Mouse (Mus musculus) heart, postnatal 10 days (tissue): ENCODE data around the gene Fcer1g. TPM values are rescaled to one million over a fixed set of nuclear protein-coding genes. Genes with fewer than 3 reads are reported as not detected.

Experiments used
- DNase-seq, 2 experiments: peaks; one replicate each; pipeline ENCODE4 v3.0.0; 2021
- intact Hi-C: fragments of 180-260 bp; cut with DNase I; formaldehyde crosslinking; loops from one replicate; pipeline ENCODE4 v1.15.1; 2025
- total RNA-seq, 2 experiments: library from RNA; stranded (reverse); gene quantifications; 2 replicates each; pipeline ENCODE4 v1.2.3; 2021

Fcer1g gene
- total RNA-seq: 1 to 10 TPM; 9.0 to 9.6 TPM

DNA sequence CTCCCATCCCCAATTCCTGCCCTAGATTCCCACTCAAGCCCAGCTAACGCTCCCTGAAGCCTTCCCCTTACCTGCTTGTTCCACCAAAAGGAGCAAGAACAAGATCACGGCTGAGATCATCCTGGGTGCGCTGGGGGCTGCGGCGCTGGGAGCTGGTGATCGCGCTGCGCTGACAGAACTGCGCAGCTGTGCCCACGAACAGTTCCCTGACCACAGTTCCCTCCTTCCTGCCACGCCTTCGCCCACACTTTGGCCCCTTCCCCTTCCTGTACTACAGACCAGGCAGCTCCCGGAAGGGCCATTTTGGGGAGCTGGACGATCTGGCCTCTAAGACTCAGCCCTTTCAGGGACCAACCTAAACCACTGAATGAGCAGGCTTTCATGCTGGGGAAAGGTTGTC is at the start of gene Fcer1g:
TSS of gene Fcer1g (minus strand) at position 240 of the 400 bp plus-strand sequence.
- intact Hi-C loops: no loop called here
- DNase-seq: no peak

DNA sequence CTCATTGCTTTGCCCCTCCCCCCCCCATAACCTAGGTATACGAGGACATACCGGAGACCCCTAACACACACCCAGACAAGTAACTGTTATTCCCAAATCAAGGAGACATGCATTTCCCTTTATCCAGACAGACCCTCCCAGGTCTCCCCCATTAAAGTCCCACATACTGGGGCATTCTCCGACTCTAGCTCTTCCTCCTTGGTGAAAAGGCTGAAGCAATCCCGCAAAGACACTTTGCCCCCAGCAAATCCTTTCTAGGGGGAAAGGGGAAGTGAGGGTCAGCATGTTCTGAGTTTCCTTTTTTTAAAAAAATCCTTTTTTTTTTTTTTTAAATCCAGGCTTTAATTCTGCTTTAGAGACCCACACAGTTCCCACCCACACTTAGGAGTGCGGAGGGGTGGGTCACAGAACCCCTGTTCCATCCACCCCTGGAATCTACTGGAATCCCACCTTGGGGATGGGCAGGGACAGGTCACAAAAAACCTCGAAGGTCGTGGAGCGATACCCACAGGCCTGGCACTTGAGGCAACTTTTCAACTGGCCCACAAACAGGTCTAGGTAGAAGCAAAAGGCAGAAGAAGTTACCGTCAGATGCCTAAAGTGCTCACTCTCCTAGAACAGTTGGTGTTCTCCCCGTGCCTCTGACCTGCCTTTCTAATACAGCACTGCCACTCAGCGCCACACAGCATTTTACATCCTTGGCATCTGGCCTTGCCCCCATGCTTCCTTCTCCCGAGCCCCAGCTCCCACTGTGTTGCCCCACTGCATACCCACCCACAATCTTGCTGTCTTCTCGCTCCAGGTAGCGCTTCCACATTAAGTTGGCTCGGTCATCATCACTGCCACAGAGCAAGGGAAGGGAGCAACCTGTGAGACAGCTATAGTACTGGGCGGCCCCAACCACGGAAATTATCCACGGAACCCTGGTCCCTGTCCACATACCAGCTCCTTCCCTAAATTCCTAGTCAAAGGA is 49.3 kb upstream of the Fcer1g start:
- intact Hi-C loops: loop anchor here (10.0 kb wide), 1 partner anchor 169 kb away; the partner anchor contains the start of gene Cfap126
- no peak for DNase-seq

DNA sequence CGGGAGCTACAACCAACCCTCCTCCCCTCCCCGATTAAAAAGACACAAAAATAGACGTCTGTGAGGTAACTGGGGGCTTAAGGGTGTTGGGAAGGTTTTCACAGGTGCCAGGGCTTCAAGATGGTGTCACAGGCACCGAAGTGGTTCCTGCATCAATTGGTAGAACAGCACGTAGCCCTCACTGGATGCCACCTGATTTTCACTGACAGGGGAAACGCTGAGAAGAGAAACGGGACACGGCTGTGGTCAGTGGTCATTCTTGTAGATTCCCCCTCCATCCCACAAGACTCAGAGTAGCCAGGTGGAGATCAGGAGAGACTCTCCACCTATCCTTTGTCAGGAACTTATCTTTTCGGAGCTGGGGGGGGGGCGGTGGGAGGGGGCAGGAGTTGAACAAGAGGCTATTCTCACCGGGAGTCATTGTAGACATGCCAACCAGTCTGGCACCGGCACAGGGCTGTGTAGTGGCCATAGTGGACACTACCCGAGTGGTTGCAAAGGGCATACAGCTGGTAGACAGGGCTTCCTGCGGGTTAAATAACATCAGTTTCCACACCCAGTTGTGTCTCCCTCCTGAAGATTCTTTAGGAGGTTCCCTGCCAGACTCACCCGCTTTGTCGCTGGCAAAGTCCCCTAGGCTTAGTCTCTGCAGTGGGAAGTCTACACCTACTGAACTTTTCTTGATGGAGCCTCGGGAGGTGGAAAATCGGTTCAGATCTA is 48.1 kb upstream of the Fcer1g start:
- intact Hi-C loops: loop anchor here (10.0 kb wide), 1 partner anchor 167 kb away; the partner anchor contains the start of gene Cfap126
- DNase-seq: no peak

DNA sequence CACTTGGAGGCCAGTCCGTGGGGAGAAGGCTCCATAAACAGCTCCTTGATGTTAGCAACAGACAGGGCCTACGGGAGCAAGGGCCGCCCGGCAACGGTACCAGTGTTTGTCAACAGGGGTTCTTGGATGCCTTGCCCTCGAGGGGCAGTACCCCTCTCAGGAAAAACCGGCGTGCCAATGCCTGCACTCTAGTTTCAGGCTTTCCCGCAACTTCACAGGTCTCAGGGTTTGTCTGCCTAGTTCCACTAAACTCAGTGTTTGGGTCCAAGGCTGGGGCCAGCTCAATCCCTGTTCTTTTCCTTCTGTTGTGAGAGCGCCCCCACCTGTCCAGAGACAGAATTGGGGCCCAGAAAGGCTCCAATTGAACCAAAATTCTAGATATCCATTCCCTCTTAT is 47.4 kb upstream of the Fcer1g start:
- DNase-seq: peak; percentile 91 to 92
- intact Hi-C loops: loop anchor here (1.0 to 10.0 kb wide), 3 partner anchors 34 to 167 kb away; partner anchors contain the start of genes Apoa2 and Cfap126

DNA sequence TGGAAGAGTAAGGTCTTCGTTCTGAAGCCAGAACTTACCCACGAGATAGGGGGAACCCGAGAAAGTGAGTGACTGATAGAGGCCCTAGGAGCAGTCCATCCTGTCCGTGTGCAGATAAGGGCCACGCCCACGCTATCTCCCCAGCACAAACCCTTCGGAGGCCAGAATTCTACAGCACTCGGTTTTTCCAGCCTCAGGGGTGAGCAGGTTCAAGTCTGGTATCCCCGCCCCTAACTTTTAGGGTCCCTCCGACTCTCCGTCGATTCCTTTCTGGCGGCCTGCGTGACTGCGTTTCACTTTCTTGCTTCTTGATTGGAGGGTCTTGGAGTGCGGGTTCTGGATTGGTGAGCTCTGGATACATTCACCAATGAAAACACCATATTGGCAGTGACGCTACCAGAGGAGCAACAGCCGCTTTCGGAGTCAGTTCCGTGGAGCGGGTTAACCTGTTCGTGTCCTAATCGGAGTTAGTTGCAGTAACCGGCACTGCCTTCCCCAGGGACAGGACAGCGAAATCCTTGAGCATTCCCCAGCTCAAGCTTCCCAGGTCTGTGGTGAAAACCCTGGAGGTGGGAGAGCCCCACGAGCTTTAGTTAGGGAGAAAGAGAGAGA is 46.9 kb upstream of the Fcer1g start, which contains the start of gene Ppox:
TSS of gene Ppox (minus strand) at position 271 of the 612 bp plus-strand sequence.
- DNase-seq: peak; percentile 95 to 96
- intact Hi-C loops: loop anchor here (1.0 to 10.0 kb wide), 3 partner anchors 34 to 166 kb away; partner anchors contain the start of genes Apoa2 and Cfap126

DNA sequence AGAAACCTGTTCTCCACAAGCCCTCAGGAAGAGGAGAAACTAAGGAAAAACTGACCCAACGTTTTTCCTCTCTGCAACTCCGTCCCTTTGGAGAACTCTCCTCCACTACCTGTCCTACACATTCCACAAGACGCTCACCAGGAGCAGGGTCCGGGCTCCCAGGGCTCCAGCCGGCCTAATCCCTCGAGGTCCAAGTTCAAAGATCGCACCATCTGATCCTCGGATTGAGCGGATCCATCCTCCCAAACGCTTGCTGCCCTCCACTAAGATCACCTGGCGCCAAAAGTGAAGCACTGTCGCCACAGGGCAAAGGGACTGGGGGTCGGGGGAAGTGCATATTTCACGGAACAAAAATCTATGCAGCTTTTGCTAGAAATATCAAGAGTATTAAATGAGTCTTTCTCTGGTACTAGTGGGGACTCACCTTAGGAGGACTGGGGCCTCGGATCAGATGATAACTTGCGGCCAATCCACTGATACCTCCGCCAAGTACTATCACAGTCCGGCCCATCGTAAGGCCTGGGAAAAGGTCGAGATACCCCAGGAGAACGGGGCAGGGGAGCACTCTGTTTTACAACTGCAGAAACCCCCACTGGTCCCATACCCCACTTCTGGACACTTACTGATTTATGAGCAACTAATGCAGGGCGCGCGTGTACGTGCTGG is 46.2 kb upstream of the Fcer1g start:
- intact Hi-C loops: loop anchor here (2.0 to 10.0 kb wide), 2 partner anchors 56 to 166 kb away; partner anchors contain the start of genes Apoa2 and Cfap126

DNA sequence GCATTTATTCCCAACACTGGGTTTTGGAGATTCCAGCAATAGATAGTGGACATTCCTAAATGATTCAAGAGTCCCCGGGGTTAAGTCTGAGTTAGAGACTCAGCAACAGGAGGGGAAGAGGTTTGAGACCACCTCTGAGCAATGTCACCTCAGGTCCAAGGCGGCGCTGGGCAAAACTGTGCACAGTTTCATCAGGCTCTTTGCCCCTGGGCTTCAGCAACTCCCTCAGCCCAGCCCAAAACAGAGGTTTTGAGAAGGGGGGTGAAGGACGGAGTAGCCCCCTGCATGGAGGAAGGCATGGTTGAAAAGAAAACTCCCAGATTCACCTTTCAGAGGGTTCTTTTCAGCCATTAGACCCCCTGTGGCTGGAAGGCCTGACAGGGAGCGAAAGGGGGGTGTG is 45.6 kb upstream of the Fcer1g start:
- intact Hi-C loops: loop anchor here (2.0 to 10.0 kb wide), 2 partner anchors 55 to 165 kb away; partner anchors contain the start of genes Apoa2 and Cfap126
- DNase-seq: no peak

More for the DNA sequence above, 46.2 kb upstream of the Fcer1g start:
- peak in 1 of 2 experiments; percentile 9 for DNase-seq

DNA sequence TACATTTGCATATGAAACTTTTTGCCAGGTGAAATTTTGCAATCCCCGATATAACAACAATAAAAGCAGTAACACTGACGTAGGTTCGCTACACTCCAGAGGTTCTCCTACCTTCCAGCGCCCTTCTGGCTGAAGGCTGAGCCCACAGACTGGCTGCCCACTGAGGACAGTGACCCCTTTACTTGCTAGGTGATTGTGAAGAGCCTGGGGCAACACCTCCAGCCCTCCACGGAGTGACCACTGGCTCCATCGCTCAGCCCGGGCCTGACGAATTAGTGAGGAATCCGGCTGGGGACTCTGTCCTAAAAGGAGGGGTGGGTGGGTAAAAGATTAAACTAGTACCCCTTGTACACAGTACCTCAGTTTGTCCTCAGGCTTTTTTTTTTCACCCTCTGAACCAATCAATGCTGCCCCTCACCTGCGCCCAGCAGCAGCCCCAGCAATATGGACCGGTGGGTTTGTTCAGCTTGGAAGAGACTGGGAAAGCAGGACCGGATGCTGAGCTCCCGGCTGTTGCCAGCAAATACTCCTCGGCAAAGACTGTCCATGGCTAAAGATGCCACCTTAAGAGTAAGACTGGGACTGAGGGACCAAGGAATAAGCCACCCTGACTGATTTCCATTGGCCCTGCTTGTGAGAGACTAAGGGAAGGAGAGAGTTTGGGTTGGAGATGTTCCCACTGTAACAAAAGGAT is 45.0 kb upstream of the Fcer1g start:
- intact Hi-C loops: no loop called here
- no peak for DNase-seq

DNA sequence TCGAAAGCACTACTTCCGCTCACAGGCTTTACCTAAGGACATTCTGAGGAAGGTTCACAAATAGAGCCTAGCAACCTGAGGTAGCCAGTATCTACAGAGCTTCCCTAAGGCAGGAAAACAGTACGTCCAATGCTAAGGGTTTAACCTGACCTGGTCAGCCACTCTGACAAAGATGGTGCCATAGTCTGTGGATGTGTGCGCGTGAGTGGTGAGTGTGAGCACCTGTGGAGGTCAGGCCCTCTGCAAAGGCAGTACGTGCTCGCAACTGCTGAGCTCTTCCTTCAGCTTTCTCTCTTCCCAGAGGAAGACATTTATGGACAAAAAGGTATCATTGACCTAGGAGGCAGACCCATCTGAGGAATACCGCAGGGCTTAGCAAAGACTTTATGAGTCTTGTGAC is 44.3 kb upstream of the Fcer1g start:
- intact Hi-C loops: no loop called here
- DNase-seq: no peak

DNA sequence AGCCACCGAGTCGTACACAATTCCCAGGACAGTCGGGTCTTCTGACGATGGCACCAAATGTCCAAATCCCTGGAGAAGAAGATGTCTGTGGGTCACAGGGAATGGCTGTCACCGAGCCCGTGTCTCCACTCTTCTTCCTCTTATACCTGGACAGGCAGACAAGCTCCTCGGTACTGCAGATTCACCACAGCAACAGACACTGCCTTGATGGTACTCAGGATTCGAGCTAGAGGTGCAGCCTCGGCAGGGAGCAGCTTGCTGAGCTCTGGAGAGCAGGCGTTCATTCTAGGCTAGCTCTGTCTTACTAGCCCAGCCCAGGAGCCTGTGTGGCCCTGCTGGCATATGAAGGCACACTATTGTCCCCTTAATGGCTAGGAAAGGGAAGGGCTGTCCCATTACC is 43.6 kb upstream of the Fcer1g start:
- intact Hi-C loops: no loop called here
- no peak for DNase-seq

DNA sequence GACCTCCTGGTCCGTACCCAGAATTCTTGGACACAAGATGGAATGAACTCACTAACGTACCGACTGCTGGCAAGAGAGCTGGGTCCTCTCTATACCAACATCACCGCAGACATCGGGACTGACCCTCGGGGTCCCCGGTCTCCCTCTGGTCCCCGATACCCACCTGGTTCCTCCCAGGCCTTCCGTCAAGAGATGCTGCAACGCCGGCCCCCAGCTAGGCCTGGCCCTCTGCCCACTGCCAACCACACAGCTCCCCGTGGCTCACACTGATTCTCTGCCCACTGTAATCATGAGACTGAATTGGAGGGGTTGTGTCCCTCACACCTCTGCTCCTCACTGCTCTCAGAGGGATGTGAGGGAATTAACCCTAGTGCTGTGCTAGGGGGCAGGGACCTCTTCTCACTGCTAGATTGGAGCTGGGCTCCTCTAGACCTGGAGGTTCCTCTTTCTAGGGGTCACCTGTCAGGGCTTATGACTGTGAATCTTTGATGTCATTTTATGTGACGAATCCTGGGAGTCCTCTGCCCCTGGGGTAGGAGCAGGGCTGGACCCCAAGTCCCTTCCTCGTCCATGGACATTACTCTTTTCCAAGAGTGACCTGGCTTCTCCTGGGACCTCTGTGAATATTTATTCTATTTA is 42.1 kb upstream of the Fcer1g start:
- intact Hi-C loops: no loop called here
- no peak for DNase-seq

DNA sequence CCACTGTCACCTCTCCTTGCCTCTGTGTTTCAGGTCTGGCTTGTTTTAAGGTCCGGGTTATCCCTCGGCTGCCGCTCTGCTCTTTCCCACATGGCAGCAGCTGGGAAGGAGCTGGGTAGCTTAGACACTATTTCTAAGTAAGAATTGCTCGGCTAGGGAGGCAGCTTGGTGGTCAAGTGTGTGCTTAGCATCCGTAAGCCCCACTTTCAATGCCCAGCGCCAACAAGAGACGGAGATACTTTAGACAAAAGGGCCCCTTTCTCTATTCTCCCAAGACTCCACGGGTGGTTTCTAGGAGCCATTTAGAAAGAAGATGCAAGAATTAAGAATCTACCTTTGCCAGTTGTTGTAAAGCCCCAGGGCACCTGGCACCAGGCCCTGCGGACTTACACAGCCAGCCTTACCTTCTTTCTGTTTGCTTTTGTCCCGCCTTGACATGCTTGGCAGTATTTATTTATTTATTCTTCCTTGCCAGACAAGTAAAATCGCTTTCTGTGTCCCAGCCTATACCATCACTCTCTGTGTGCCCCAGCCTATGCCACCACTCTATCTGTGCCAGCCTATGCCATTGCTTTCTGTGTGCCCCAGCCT is 41.1 kb upstream of the Fcer1g start:
- intact Hi-C loops: no loop called here
- no peak for DNase-seq

DNA sequence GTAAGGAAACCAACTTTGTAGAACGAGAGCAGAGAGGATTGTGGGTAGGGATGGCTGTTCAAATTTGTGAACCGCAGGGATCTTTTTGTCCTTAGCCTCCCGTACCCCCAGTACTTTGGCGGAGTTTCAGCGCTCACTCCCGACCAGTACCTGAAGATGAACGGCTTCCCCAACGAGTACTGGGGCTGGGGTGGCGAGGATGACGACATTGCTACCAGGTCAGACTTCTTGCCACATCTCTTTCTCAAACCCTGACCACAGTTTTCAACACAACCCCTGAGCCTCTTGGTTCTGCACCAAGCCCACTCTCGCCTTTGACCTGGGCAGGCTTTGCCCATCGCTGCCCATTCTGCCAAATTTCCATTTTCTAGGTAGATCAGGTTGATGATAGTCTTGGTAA is 40.0 kb upstream of the Fcer1g start:
- DNase-seq: no peak
- intact Hi-C loops: no loop called here

DNA sequence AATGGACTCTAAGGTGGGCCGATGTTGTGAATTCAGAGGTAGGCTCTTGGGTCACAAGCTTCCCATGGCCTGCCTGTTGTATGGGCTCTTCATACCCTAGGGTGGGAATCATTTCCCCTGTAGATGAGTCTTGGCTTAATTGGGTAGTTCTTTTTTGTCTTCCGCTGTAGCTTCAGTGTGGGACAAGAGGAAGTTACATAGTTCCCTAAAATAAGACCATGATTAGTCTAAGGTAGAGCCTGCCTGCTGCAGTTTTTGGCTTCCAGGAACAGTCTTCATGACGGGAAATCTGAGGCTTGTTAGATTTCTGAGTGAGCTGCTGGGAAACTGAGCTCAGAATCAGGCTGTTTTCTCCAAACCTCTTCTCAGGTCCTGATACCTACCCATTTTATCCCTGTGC is 37.9 kb upstream of the Fcer1g start:
- DNase-seq: no peak
- intact Hi-C loops: no loop called here

DNA sequence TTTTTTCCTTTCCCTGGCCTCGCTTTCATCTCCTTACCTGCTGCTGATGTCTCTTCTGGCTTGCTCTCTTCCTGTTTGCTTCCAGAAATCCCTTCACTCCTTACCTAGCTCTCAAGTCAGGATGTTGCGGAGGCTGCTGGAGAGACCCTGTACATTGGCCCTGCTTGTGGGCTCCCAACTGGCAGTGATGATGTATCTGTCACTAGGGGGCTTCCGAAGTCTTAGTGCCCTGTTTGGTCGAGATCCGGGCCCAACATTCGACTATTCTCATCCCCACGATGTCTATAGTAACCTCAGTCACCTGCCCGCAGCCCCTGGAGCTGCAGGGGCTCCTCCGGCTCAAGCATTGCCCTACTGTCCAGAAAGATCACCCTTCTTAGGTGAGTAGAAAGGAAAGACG is 37.5 kb upstream of the Fcer1g start:
- intact Hi-C loops: no loop called here
- no peak for DNase-seq

DNA sequence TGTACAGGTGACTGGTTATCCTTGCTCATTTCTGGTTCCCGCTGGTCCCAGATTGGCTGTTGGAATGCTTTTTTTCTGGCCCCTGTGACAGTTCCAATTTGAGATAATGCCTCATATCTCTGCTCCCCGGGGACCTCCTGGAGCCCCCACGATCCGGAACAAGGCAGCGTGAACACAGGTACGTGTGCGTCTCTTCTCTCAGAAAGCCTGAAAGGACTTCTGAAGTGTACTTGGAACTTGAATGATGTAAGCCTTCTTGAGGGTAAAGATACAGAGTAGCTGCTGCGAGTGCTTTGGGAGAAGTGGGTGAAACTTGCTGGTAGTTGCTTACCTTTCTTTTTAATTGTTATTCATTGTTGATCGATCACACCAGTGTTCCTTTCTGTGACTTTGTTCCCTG is 37.0 kb upstream of the Fcer1g start:
- DNase-seq: no peak
- intact Hi-C loops: no loop called here

DNA sequence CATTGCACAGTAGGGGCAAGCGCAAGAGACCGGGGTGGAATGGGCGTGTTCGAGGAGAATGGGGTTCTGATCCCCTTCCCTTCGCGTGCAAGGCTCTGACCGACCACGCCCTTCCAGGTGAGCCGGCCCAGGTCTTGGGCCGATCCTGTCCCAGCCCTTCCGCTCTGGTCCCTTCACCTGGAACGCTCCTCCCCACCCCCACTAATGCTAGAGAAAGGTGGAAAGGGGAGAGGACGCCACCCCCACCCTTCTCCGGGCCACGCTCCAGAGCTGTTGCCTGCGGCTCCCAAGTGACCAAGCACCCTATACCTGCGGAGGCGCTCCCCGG is 36.4 kb upstream of the Fcer1g start:
- intact Hi-C loops: no loop called here
- no peak for DNase-seq

DNA sequence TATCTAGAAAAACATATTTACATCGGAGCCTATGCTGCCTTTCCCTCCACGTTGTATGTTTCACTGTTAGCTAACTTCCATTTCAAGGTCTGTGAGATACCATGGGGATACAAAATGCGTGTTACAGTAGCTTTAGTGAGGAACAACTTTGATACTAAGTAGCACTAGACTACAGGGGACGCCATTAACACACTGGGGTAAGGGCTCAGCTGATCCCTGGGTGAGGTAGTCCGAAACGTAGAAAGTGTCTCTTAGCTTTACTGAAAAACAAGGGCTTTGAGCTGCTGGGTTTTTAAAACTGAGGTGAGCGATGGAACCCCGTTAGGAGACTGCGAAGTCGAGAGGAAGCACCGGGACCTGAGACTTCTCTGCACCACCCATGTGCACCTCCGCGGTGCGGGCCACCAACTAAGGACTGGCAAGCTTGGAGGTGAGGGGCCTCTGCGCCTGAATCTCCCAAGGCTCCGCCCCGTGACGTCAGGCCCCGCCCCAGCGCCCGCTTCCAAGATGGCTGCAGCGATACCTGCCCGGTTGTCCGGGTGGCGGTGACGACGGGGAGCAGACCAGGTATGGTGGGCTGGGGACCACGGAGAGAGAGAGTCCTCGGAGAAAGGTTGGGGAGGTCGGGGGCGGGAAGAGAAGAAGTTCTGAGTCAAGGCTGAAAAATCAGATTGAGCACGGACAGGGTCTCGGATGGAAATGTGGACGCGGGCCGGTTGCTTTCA is 35.8 kb upstream of the Fcer1g start, which contains the start of gene B4galt3:
TSS of gene B4galt3 (plus strand) at position 481 of the 725 bp plus-strand sequence.
- intact Hi-C loops: no loop called here
- peak; percentile 97 for DNase-seq
